Mouse (Mus musculus) olfactory bulb, adult 2 months (tissue): ENCODE data around the gene A430033K04Rik.

Source experiments
- CTCF ChIP-seq: fragments of 200-500 bp; IDR thresholded peaks from 2 replicates; pipeline ENCODE4 v1.5.1; 2012; ENCODE audit warnings: low read depth, mild to moderate bottlenecking, low read length, moderate library complexity; ENCODE audit not compliant: insufficient read depth
- POLR2A ChIP-seq: fragments of 200-500 bp; IDR thresholded peaks from 2 replicates; pipeline ENCODE4 v1.6.1; 2012; ENCODE audit warnings: mild to moderate bottlenecking, low read depth, low read length, moderate library complexity; ENCODE audit not compliant: insufficient read depth

- no peak for TF ChIP-seq POLR2A
- TF ChIP-seq CTCF = no peak
Observed at GRCm38 (mm10) chr5:138657407-138657806, 34.7 kb downstream of the A430033K04Rik start.
